Mouse (Mus musculus) E14TG2a.4 (cell line): ENCODE data around the gene Gm10643.

Experiments used
- CTCF ChIP-seq: conservative IDR thresholded peaks from 2 replicates; pipeline ENCODE4 v1.5.1; 2014; ENCODE audit warnings: low read length
- POU5F1 ChIP-seq: IDR thresholded peaks from 2 replicates; pipeline ENCODE4 v1.6.1; 2014; ENCODE audit warnings: low read length, borderline replicate concordance

GRCm38 (mm10) chr8:84073230-84073976 lies 8.5 kb upstream of the Gm10643 start:
- no peak for TF ChIP-seq CTCF
- TF ChIP-seq POU5F1, result no peak
